Mouse (Mus musculus): ENCODE data around the gene Znrf4. TPM values are rescaled to one million over a fixed set of nuclear protein-coding genes. Genes with fewer than 3 reads are reported as not detected.
"Not testable (repeated sequence)": the region's sequence is repeated elsewhere in the genome, so short reads cannot be mapped to it uniquely, and the experiment has no call there.

The Znrf4 gene
- polyA plus RNA-seq, 1 experiment from 2014 or later = not detected

DNA sequence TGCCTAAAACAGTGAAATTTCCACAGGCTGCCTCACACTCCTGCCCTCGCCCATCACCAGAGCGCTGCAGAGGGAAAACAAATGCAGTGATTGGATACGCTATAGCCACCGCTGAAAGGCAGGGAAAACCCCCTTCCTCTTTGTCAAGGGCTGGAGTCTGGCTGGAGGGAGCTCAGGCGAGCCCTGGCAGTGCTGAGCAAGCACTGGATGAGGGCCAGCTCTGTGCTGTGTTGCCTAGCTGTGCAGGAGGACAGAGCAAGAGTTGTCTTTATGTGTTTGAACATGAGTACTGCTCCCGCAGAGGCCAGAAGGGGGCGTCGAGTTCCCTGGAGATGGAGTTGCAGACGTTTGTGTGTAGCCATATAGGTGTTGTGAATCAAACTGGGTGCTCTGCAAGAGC lies 9.7 kb downstream of the Znrf4 start:
- no peak overlapping the region for H3K4me2 ChIP-seq
- no peaks in the 10 kb centered on the region for H3K36me3 ChIP-seq (replicated peaks)
- ATAC-seq (replicated peaks) = peak; percentile 32
- peaks cover 17% of the 10 kb centered on the region for H3K4me1 ChIP-seq
- WGBS = 25% methylated on average over 9 of the region's 9 CpGs
- H3K4me3 ChIP-seq = no peak overlapping the region
- H3K9me3 ChIP-seq = no peaks in the 10 kb centered on the region
- peak overlapping the region; percentile 59 for H3K27ac ChIP-seq
- no peaks in the 10 kb centered on the region for H3K27me3 ChIP-seq (replicated peaks)
- H3K9ac ChIP-seq = no peak overlapping the region

DNA sequence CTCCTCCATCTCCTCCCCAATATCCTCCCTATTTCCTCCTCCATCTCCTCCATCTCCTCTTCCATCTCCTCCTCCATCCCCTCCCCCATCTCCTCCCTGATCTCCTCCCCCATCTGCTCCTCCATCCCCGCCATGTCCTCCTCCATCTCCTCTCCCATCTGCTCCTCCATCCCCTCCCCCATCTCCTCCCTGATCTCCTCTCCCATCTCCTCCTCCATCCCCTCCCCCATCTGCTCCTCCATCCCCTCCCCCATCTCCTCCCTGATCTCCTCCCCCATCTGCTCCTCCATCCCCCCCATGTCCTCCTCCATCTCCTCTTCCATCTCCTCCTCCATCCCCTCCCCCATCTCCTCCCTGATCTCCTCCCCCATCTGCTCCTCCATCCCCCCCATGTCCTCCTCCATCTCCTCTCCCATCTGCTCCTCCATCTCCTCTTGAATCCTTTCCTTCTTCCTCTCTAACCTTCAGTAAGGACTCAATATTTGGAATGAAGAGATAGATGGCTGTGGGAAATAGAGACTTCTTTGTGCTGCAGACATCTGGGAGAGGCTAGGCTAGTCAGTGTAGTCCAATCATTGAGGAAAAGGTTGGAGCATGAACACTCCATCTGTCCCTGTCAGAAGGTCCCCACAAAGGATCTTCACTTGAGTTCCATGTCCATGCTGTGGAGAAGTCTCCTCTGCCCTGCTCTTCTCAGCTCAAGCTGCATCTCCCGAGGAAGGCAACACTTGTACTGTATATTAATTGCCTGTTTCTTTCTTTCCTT lies 10.4 kb downstream of the Znrf4 start:
- H3K36me3 ChIP-seq (replicated peaks); H3K9me3 ChIP-seq; H3K9ac ChIP-seq; H3K4me2 ChIP-seq; H3K27me3 ChIP-seq (replicated peaks); H3K4me3 ChIP-seq; ATAC-seq (replicated peaks): not testable (repeated sequence)
- 40% methylated on average over 2 of the region's 2 CpGs for WGBS
- Histone ChIP-seq H3K4me1 (peaks cover 14% of the 10 kb centered on the region), H3K27ac (peak overlapping the region; percentile 59)

DNA sequence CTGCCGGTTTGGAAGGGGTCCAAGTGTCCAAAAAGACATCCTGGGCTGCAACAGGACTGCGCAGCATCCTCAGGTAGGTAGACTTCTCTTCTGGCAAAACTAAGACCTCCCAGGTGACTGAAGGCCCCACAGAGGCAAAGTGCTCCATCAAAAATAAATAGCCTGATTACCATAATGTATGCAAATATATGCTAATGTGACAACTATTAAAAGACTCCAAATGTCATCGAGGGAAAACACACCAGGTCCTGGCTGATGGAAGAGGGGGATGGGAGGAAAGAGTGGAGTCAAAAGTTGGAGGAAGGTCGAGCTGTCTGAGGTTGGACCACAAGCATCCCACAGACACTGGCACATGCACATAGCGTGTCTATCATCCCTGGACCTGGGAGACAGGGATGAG lies 13.0 kb downstream of the Znrf4 start:
- 65% methylated on average over 5 of the region's 5 CpGs for WGBS
- H3K9ac ChIP-seq = no peak overlapping the region
- H3K9me3 ChIP-seq = peaks cover 4% of the 10 kb centered on the region; the same call in 1 of the 2 replicates
- no peak overlapping the region for H3K4me3 ChIP-seq
- H3K4me1 ChIP-seq = peaks cover 8% of the 10 kb centered on the region
- H3K4me2 ChIP-seq = no peak overlapping the region
- H3K36me3 ChIP-seq (replicated peaks) = no peaks in the 10 kb centered on the region
- H3K27ac ChIP-seq = no peak overlapping the region
- ATAC-seq (replicated peaks) = no peak
- no peaks in the 10 kb centered on the region for H3K27me3 ChIP-seq (replicated peaks)

DNA sequence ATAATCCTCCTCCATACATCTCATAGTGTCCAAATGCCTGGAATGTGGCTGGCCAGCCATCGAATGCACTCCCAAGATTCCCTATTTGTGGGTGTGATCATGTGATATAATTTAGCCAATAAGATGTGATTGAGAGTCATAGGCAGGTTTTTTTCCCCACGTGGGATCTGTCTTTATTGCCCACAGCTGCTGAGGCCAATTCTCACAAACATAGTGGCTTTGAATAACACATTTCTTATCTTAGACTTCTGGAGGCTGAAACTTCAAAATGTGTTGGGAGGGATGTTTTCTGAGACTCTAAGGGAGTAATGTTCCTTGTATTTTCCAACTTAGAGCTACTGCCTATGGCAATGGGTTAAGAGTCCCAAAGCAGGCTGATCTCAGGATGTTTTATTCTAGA lies 17.8 kb downstream of the Znrf4 start:
- Histone ChIP-seq H3K4me3 (no peak overlapping the region), H3K4me1 (peaks cover 6% of the 10 kb centered on the region), H3K4me2 (no peak overlapping the region), H3K9me3 (peaks cover 6% of the 10 kb centered on the region; the same call in 1 of the 2 replicates), H3K27me3 (replicated peaks) (no peaks in the 10 kb centered on the region), H3K36me3 (replicated peaks) (no peaks in the 10 kb centered on the region), H3K9ac (no peak overlapping the region), H3K27ac (no peak overlapping the region)
- ATAC-seq (replicated peaks) = no peak
- WGBS = 68% methylated on average over 2 of the region's 2 CpGs

DNA sequence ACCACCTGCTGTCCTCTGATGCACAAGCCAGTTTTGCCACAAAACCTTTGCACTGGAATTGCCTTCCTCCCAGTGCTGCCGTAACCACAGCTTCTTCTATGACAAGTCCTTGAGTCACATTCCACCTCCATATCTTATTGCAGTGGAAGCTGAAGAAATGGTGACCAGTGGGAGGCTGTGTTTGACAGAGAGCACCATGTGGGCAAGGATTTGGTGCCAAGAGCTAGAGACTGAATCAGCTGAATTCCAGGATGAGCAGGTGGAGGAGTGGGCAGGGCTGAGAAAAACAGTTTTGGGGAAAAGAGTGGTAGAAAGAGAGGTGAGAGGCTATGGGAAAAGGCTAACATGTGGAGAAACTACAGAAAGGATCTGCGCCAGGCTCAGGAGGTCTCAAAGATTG lies 18.4 kb downstream of the Znrf4 start:
- peaks cover 1% of the 10 kb centered on the region; the same call in 1 of the 2 replicates for H3K4me1 ChIP-seq
- no peak for ATAC-seq (replicated peaks)
- H3K4me2 ChIP-seq = no peak overlapping the region
- H3K36me3 ChIP-seq (replicated peaks) = no peaks in the 10 kb centered on the region
- no peaks in the 10 kb centered on the region for H3K27me3 ChIP-seq (replicated peaks)
- no peak overlapping the region for H3K4me3 ChIP-seq
- H3K9ac ChIP-seq = no peak overlapping the region
- WGBS = 96% methylated on average over 2 of the region's 2 CpGs
- peaks cover 6% of the 10 kb centered on the region; the same call in 1 of the 2 replicates for H3K9me3 ChIP-seq
- no peak overlapping the region for H3K27ac ChIP-seq

DNA sequence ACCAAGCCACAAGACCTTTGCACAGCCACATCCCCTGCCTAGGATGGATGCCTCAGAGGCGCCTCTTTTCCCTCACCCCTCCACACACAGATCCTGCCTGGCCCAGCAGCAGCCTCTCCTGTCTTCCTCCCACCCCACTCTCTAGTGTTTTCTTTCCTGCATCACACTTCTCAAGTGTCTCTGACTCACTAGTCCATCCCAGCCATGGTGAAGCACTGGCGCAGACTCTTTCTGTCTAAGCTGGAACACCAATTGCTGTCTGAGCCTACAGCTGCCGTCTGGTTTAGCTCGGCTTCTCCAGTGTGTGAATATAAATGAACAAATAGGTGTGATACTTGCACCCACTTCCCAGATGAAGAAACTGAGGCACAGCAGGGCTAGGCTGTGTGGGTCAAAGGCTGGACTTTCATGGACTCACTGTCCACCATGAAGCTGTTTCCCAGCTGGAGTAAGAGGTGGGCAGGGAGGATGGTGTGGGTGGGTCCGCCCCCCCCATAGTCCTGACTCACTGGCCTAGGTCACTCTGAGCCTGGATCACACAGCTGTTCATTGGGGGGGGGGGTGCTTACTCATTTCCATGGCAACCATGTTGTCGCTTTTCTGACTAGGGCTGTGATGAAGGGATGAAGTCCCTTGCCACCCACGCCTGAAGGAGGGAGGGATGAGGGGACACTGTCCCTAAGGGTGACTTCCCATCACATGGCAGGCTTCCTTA lies 21.6 kb downstream of the Znrf4 start:
- peaks cover 22% of the 10 kb centered on the region for H3K4me1 ChIP-seq
- H3K36me3 ChIP-seq (replicated peaks) = no peaks in the 10 kb centered on the region
- no peak overlapping the region for H3K9ac ChIP-seq
- ATAC-seq (replicated peaks) = no peak
- 80% methylated on average over 7 of the region's 7 CpGs for WGBS
- H3K27ac ChIP-seq = no peak overlapping the region
- peaks cover 6% of the 10 kb centered on the region; the same call in 1 of the 2 replicates for H3K9me3 ChIP-seq
- no peak overlapping the region for H3K4me3 ChIP-seq
- no peaks in the 10 kb centered on the region for H3K27me3 ChIP-seq (replicated peaks)
- no peak overlapping the region for H3K4me2 ChIP-seq

DNA sequence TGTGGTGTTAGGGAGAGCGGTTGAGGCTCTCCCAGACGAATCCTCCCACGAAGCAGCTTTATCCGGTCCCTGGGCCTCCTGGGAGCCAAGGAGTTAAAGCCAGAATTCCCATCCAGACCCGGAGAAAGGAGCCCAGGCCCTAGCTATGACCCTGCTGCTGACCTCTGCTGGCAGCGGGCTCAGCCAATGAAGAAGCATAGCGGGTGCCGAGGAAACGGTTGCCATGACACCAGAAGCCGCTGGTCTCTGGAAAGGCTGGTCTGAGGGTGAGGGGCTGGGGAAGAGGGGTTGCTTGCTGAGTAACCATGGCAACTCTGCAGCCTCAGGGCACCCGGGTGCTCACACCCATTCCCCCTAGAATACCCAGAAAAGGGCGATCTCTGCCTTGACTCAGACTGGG lies 24.2 kb downstream of the Znrf4 start:
- Histone ChIP-seq H3K4me2 (peak overlapping the region; percentile 18), H3K4me3 (no peak overlapping the region), H3K9ac (no peak overlapping the region), H3K9me3 (no peaks in the 10 kb centered on the region), H3K27me3 (replicated peaks) (no peaks in the 10 kb centered on the region), H3K36me3 (replicated peaks) (no peaks in the 10 kb centered on the region), H3K4me1 (peaks cover 25% of the 10 kb centered on the region), H3K27ac (peak overlapping the region; percentile 84)
- 3% methylated on average over 12 of the region's 12 CpGs for WGBS
- peak; percentile 84 for ATAC-seq (replicated peaks)

DNA sequence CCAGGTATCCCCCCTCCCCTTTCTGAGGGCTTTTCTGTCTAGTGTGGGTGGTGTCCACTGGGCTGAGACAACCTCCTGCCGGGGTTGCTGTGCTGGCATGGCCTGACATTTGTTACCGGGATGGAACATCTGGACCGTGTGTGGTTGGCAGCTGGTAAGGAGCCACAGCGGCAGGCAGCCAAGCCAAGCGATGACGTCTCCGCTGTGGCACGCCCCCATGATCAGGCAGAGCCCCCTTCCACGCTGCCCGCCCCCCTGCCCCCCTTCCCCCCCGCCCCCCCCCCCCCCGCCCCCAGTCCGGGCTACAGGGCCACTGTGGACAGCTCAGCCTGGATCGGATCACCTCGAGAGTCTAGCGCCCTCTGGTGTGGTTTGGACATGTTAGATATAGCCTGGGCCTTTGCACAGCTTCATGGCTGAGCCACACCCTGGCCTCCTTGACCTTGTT lies 24.8 kb downstream of the Znrf4 start:
- 4% methylated on average over 9 of the region's 16 CpGs for WGBS
- Histone ChIP-seq H3K4me2 (peak overlapping the region; percentile 18; the same call in 1 of the 2 replicates), H3K27me3 (replicated peaks) (no peaks in the 10 kb centered on the region), H3K9me3 (no peaks in the 10 kb centered on the region), H3K27ac (peak overlapping the region; percentile 84), H3K36me3 (replicated peaks) (no peaks in the 10 kb centered on the region), H3K4me3 (no peak overlapping the region; the same call in 1 of the 2 replicates), H3K4me1 (peaks cover 25% of the 10 kb centered on the region), H3K9ac (no peak overlapping the region)
- ATAC-seq (replicated peaks) = peak; percentile 85

DNA sequence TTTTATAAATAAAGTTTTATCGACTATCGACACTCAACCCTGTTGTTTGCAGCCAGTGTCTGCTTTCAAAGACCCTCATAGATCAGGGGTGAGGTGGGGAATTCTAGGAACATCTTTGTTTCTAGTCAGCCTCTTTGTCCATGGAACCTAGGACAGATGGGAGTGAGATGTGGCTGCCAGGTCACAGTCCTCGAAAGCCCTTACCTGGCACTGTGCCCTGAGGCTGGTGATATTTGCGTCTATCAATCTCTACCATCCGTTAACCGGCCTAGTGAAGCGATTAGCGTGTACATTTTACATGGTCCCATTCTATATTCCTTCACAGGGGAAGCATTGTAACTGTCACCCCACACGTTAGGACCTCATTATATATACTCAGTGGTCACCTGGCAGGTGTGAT lies 26.3 kb downstream of the Znrf4 start:
- Histone ChIP-seq H3K4me1 (peaks cover 25% of the 10 kb centered on the region), H3K9ac (no peak overlapping the region), H3K4me3 (no peak overlapping the region), H3K36me3 (replicated peaks) (no peaks in the 10 kb centered on the region), H3K27ac (no peak overlapping the region), H3K9me3 (no peaks in the 10 kb centered on the region), H3K4me2 (no peak overlapping the region), H3K27me3 (replicated peaks) (no peaks in the 10 kb centered on the region)
- ATAC-seq (replicated peaks) = no peak
- 92% methylated on average over 9 of the region's 9 CpGs for WGBS

DNA sequence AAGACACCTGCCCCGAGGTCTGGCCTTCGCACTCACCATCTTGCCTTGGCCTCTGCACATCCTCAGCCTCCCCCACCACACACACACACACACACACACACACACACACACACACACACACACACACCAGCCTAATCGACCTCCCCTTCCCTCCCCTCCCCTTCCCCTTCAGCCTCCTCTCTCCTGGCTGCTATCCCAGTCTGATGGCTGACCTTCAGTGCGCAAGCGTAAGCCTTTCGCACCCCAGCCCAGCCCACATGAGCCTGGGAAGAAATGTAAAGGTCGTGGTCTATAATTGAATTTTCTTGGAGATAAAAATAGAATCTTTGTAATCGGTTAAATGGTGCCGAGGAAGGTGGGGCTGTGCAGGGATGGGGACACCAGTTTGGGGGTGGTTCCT lies 27.1 kb downstream of the Znrf4 start:
- no peak for ATAC-seq (replicated peaks)
- no peak overlapping the region for H3K4me3 ChIP-seq
- 54% methylated on average over 9 of the region's 9 CpGs for WGBS
- H3K36me3 ChIP-seq (replicated peaks) = no peaks in the 10 kb centered on the region
- H3K27ac ChIP-seq = no peak overlapping the region
- peaks cover 25% of the 10 kb centered on the region for H3K4me1 ChIP-seq
- H3K9ac ChIP-seq = no peak overlapping the region
- H3K4me2 ChIP-seq = no peak overlapping the region
- no peaks in the 10 kb centered on the region for H3K9me3 ChIP-seq
- no peaks in the 10 kb centered on the region for H3K27me3 ChIP-seq (replicated peaks)

DNA sequence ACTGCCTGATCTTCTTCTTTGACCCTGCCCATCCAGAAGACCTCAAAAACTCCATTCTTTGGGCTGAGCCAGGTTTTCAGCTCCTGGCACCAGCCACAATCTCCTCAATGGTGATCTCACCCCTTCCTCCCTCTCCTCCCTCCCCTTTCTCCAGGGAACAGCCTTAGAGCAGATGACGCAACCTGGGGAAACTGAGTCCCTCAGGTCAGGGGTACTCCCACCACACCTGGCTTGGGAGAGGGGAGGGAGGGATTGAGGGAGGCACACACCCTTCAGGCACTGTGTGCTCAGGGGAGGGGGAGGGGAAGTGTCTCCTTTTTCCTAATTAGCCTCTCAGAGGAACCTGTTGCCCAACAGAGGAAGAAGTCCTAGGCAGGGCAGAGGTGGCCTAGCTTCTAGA lies 29.6 kb downstream of the Znrf4 start:
- peaks cover 15% of the 10 kb centered on the region for H3K4me1 ChIP-seq
- ATAC-seq (replicated peaks) = no peak
- WGBS = 70% methylated on average over 1 of the region's 1 CpGs
- no peaks in the 10 kb centered on the region for H3K9me3 ChIP-seq
- H3K36me3 ChIP-seq (replicated peaks) = no peaks in the 10 kb centered on the region
- H3K9ac ChIP-seq = no peak overlapping the region
- H3K27ac ChIP-seq = no peak overlapping the region
- H3K27me3 ChIP-seq (replicated peaks) = no peaks in the 10 kb centered on the region
- H3K4me3 ChIP-seq = no peak overlapping the region
- H3K4me2 ChIP-seq = no peak overlapping the region

DNA sequence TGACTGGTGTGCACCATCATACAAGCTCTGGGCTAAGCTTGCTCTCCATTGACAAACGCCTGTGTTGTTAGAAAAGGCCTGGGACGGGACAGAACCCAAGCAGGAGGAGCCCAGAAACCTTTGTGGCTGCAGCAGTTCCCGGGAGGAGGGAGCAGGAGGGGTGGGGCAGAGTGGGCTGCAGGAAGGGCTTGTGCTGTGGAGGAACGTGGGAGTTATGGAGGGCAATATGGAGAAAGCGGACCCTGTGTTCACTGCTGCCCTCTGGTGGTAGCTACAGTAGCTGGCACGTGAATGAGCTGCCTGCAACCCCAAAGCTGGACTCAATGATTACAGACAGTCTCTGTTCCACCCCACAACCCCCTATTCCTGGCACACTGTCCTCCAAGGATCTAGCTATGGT lies 32.9 kb downstream of the Znrf4 start:
- H3K27me3 ChIP-seq (replicated peaks) = no peaks in the 10 kb centered on the region
- H3K4me1 ChIP-seq = peaks cover 5% of the 10 kb centered on the region; the same call in 1 of the 2 replicates
- ATAC-seq (replicated peaks) = no peak
- no peak overlapping the region for H3K4me2 ChIP-seq
- no peak overlapping the region for H3K9ac ChIP-seq
- H3K36me3 ChIP-seq (replicated peaks) = no peaks in the 10 kb centered on the region
- H3K4me3 ChIP-seq = no peak overlapping the region
- no peaks in the 10 kb centered on the region for H3K9me3 ChIP-seq
- 13% methylated on average over 6 of the region's 6 CpGs for WGBS
- H3K27ac ChIP-seq = no peak overlapping the region

Measured in midbrain, embryonic 15.5 days (tissue).